Mouse (Mus musculus) embryonic facial prominence, embryonic 10.5 days (tissue): ENCODE measurements around the gene Il6ra. TPM values are rescaled to one million over a fixed set of nuclear protein-coding genes. Genes with fewer than 3 reads are reported as not detected.

Experiments used
- DNase-seq: peaks from one replicate; pipeline ENCODE4 v3.0.0-alpha.2; 2017; ENCODE audit warnings: low spot score
- H3K27ac ChIP-seq: fragments of 300-500 bp; sonication (generic); replicated peaks from 2 replicates; pipeline ENCODE4 v1.5.1; 2016; ENCODE audit warnings: mild to moderate bottlenecking
- H3K27me3 ChIP-seq: fragments of 300-500 bp; sonication (generic); replicated peaks from 2 replicates; pipeline ENCODE4 v1.6.1; 2016; ENCODE audit warnings: low read depth, mild to moderate bottlenecking; ENCODE audit not compliant: poor library complexity, severe bottlenecking
- H3K36me3 ChIP-seq: fragments of 300-500 bp; sonication (generic); replicated peaks from 2 replicates; pipeline ENCODE4 v1.6.1; 2016; ENCODE audit warnings: mild to moderate bottlenecking, moderate library complexity
- H3K4me1 ChIP-seq: fragments of 300-500 bp; sonication (generic); 2 replicates; pipeline ENCODE4 v1.6.1; 2016
- H3K4me3 ChIP-seq: fragments of 300-500 bp; sonication (generic); 2 replicates; pipeline ENCODE4 v1.5.1; 2016; ENCODE audit warnings: mild to moderate bottlenecking, moderate library complexity
- H3K9me3 ChIP-seq: fragments of 300-500 bp; sonication (generic); 2 replicates; pipeline ENCODE4 v1.6.1; 2016; ENCODE audit warnings: mild to moderate bottlenecking
- WGBS: fragments of 180-500 bp; shearing (Covaris S2); methylation state at CpG from one replicate; pipeline ENCODE4 v1.1.7; 2016; 5-methylcytosine and 5-hydroxymethylcytosine counted together
- polyA plus RNA-seq: library from polyadenylated mRNA; unstranded; fragments of >200 nt; fragmentation: Nextera tagmentation; extraction: Ambion mirVana; gene quantifications from 2 replicates; pipeline ENCODE4 v1.2.1, GENCODE M21; 2016

Gene Il6ra
- polyA plus RNA-seq, 1 experiment from 2014 or later: 0.61 TPM

DNA sequence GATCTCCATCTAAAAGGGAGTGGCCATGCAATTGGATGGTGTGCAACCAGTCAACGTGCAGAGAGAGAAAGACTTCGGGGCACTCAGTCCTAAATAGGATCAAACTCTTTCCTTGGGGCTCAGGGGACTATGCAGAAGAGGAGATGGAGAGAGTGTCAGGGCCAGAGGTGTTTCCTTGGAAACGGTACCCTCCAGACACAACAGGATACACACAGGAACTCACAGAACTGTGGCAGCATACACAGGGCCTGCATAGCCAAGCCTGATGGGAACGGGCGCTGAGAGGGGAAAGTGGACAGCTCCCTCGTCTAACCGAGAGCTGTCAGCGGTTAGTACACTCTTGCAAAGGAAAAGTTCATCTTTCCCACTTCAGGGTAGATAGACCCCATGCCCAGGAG lies 13.5 kb downstream of the Il6ra start:
- Histone ChIP-seq H3K36me3 (no peaks in the 10 kb centered on the region), H3K27ac (no peak overlapping the region), H3K4me3 (no peak overlapping the region), H3K9me3 (no peaks in the 10 kb centered on the region), H3K27me3 (no peaks in the 10 kb centered on the region), H3K4me1 (0 out of 2 replicates have a peak, but pooled peaks cover 2% of the 10 kb centered on the region)
- 63% methylated on average over 8 of the region's 8 CpGs for WGBS
- no peak for DNase-seq

DNA sequence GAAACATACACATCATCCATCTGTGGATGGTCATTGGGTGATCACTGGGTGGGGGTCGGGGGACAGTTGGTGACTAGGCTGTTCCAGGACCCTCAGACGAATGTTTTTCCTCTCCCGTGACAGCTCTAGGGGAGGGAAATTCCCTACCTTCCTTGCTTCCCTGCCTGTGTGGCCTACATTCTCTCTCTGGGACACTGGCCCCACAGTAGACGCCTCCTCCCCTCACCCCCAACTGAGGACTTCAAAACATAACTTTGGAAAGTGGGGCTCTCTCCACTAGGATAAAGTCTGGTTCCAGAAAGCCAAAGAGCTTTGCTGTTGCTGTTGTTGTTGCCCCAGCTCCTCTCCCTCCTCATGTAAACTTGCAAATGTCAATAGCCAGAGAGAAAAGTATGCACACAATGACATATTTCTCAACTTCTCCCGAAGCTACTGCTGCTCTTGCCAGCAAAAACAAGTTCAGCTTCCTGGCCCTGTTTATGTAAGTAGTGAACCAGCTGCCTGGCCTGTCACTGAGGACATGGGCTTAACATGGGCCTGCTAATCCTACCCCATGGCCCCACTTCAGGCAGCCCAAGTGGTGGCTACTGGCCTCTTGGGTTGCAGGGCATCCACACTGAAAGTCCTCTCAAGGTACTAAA lies 14.0 kb downstream of the Il6ra start:
- Histone ChIP-seq H3K27ac (no peak overlapping the region), H3K4me3 (no peak overlapping the region), H3K27me3 (no peaks in the 10 kb centered on the region), H3K4me1 (0 out of 2 replicates have a peak, but pooled peaks cover 2% of the 10 kb centered on the region), H3K9me3 (no peaks in the 10 kb centered on the region), H3K36me3 (no peaks in the 10 kb centered on the region)
- DNase-seq: no peak
- 71% methylated on average over 5 of the region's 5 CpGs for WGBS

DNA sequence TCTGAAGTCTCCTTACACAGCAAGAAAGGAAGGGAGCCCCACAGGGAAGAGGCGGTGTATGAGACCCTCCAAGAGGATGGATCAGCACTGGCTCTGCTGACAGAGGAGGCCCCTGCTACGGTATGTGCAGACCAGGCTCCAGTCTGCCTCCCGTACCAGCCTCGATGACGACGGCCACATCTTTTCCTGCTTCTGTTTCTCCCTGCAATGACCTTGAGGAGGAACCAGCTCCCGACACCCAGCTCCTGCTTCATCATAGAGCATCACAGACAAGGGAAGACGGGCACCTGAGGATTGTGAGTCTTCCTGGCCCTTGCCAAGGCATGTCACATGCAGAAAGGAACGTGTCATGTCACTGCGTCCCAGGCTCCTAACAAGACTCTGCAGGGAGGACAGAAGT lies 15.0 kb downstream of the Il6ra start:
- H3K9me3 ChIP-seq: no peaks in the 10 kb centered on the region
- no peaks in the 10 kb centered on the region for H3K27me3 ChIP-seq
- no peak overlapping the region for H3K27ac ChIP-seq
- H3K4me3 ChIP-seq: no peak overlapping the region
- H3K36me3 ChIP-seq: no peaks in the 10 kb centered on the region
- 80% methylated on average over 10 of the region's 10 CpGs for WGBS
- H3K4me1 ChIP-seq: 0 out of 2 replicates have a peak, but pooled peaks cover 2% of the 10 kb centered on the region
- no peak for DNase-seq

DNA sequence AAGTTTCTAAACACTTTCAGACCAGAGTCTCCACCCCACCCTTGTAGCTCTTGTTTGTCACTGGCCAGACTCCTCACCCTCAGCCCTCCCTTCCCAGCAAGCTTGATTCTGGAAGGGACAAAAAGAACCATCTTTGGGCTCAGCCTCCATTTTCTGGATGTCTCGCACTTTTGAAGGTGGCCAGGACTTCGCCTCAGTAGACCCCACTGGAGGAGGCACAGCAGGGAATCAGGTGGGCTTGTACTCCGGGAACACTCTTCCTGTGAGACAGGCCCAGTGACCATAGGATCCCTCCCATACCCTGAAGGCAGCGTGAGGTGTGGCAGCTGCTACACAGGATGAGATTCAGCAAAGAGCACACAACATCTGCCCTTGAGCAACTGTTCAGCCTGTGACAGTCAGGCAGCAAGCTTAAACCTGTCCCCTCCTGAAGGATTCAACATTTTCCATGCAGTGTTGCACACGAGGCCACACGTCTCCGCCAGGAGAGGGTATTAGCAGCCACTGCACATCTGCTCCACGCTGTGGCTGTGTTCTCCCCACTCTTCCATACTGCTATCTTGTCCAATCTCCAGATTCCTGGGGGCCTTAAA lies 15.7 kb downstream of the Il6ra start:
- Histone ChIP-seq H3K36me3 (no peaks in the 10 kb centered on the region), H3K4me1 (0 out of 2 replicates have a peak, but pooled peaks cover 2% of the 10 kb centered on the region), H3K9me3 (no peaks in the 10 kb centered on the region), H3K27ac (no peak overlapping the region), H3K27me3 (no peaks in the 10 kb centered on the region), H3K4me3 (no peak overlapping the region)
- no peak for DNase-seq
- WGBS: 75% methylated on average over 8 of the region's 8 CpGs

DNA sequence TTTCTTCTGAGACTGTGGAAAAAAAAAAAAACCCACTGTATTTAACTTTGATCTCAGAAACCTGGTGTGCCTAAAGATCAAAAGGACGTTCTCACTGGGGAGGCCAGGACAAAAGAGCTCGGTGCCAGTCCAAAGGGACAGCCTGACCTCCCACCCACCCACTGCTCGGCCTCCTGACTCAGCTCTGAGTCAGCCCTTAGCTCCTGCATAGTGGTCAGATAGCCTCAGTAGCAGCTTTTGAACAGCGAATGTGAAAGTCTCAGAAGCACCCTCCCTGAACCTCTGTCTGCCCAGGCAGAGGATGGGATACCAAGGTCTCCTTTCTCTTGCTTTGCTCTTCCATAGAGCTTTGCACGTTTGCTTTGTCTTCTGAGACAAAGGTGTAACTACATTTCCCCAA lies 16.4 kb downstream of the Il6ra start:
- no peaks in the 10 kb centered on the region for H3K27me3 ChIP-seq
- WGBS: 33% methylated on average over 5 of the region's 5 CpGs
- DNase-seq: no peak
- H3K27ac ChIP-seq: no peak overlapping the region
- no peaks in the 10 kb centered on the region for H3K36me3 ChIP-seq
- 0 out of 2 replicates have a peak, but pooled peaks cover 2% of the 10 kb centered on the region for H3K4me1 ChIP-seq
- H3K4me3 ChIP-seq: no peak overlapping the region
- H3K9me3 ChIP-seq: no peaks in the 10 kb centered on the region

DNA sequence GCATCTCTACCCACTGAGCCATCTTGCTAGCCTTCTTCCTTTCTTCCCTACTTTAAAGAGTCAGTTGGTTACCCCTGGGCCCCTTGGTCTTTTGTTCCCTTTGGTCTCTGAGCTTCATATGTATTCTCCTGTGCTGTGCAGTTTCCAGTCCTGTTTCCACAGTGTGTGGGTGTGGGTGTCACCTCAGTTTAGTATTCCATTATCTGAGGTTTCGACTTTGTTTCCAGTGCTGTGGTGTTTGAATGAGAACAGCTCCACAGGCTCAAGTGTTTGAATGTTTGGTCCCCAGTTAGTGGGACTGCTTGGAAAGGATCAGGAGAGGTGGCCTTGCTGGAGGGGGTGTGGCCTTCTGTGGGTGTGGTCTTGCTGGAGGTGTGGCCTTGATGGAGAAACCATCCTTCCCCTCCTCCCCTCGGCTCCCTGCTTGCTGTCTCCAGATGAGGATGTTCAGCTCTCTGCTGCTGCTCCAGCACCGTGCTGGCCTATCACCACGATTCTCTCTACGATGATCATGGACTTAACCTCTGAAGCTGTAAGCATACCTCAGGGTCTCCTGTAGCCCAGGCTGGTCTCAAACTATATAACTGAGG lies 20.4 kb downstream of the Il6ra start:
- no peak overlapping the region for H3K4me3 ChIP-seq
- no peak for DNase-seq
- H3K9me3 ChIP-seq: no peaks in the 10 kb centered on the region
- 86% methylated on average over 5 of the region's 5 CpGs for WGBS
- no peaks in the 10 kb centered on the region for H3K36me3 ChIP-seq
- H3K27me3 ChIP-seq: no peaks in the 10 kb centered on the region
- no peak overlapping the region for H3K27ac ChIP-seq
- H3K4me1 ChIP-seq: 0 out of 2 replicates have a peak, but pooled peaks cover 2% of the 10 kb centered on the region

DNA sequence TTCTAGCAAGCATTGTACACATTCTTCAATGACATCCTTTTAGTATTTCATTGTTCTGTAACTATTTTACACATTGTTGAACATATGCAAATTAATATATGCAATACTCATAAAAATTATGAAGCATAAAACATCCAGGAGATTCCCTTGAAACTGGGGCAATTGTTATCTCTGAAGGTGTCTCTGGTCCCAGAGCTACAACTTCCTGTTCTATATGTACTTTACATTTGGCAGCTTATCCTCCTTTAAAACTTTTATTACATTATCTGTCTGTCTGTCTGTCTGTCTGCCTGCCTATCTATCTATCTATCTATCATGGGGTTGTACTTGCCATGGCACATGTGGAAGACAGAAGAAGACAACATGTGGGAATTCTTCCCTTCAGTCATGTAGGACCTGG lies 21.3 kb downstream of the Il6ra start:
- Histone ChIP-seq H3K9me3 (no peaks in the 10 kb centered on the region), H3K36me3 (no peaks in the 10 kb centered on the region), H3K27me3 (no peaks in the 10 kb centered on the region), H3K4me1 (0 out of 2 replicates have a peak, but pooled peaks cover 2% of the 10 kb centered on the region), H3K27ac (no peak overlapping the region), H3K4me3 (no peak overlapping the region)
- no peak for DNase-seq

DNA sequence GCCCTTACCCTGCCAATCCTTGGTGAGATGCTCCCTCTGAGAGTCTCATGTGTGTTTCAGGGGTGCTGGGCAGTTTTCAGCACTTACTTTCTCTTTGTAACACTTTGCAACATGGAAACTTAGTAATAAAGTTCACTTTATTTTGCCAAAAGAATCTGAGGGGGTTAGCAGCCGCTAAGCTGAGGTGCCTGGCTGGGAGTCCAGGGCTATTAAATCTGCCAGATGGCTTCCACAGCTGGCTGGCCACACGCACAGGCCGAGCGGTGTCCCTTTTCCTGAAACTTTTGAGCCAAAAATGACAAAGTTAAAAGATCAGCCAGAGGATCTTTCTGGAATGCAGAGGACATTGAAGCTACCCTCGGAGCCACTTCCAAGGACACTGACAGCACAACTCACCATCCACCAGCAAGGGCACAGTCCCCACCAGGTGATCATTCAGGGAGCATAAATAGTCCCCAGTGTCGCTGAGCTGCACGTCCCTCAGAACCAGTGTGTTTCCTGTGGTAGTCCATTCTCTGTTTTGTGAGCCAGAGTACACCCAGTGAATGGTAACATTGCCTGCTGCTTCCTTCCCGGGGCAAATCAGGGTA lies 23.1 kb downstream of the Il6ra start:
- no peak overlapping the region for H3K4me3 ChIP-seq

DNA sequence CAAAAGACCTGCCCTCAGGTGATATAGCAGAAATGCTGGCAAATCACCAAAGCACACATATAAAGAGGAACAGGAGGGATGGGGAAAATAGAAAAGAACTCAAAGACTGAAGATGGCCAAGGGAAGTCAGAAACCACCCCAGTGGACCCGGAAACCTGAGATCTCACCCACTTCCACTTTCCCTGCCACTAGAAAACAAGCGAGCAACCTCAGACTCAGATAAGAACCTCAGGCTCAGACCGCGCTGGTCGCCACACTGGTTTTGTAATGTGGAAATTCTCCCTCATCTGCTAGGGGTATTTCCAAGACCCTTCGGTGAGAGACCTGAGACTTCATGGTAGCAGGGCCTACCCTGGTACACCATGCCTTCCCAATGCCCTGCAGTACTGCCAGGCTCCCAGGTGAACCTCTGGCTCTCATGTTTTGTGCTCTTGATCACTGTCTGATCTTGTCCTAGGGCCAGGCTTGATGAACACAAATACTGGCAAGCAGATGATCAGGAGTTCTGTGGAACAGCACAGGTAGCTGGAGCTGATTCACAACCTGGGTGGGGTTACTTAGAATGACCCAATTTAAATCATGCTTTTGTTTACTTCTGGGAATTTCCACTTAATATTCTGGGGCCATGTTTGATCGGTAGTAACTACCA lies 25.3 kb downstream of the Il6ra start:
- 91% methylated on average over 7 of the region's 7 CpGs for WGBS
- Histone ChIP-seq H3K9me3 (no peaks in the 10 kb centered on the region), H3K4me3 (no peak overlapping the region), H3K36me3 (no peaks in the 10 kb centered on the region), H3K27me3 (peaks cover 9% of the 10 kb centered on the region), H3K27ac (no peak overlapping the region), H3K4me1 (no peaks in the 10 kb centered on the region)
- DNase-seq: no peak

More for the DNA sequence above, 23.1 kb downstream of the Il6ra start:
- 78% methylated on average over 8 of the region's 8 CpGs for WGBS
- DNase-seq: no peak
- Histone ChIP-seq H3K27me3 (no peaks in the 10 kb centered on the region), H3K36me3 (no peaks in the 10 kb centered on the region), H3K9me3 (no peaks in the 10 kb centered on the region), H3K4me1 (no peaks in the 10 kb centered on the region), H3K27ac (no peak overlapping the region)

DNA sequence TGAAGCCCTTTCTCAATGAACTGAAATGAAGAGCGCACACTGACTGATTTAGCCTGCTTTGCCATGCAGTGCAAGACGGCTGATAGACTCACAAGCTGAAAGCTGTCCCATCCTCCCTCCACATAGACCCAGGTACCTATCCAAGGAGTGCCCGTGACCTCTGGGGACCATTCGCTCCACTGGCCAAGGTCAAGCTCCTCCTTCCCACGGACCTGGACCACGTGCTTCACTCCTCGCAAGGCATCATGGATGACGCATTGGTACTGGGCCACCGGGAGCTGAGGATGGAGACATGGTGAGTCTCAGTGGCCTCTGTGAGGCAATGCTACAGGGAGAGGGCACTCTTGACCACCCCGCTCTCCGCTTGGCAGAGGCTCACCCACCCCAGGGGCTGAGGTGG lies 27.2 kb downstream of the Il6ra start:
- WGBS: 93% methylated on average over 11 of the region's 11 CpGs
- DNase-seq: no peak
- Histone ChIP-seq H3K4me1 (no peaks in the 10 kb centered on the region), H3K4me3 (no peak overlapping the region), H3K36me3 (no peaks in the 10 kb centered on the region), H3K9me3 (no peaks in the 10 kb centered on the region), H3K27me3 (peaks cover 10% of the 10 kb centered on the region), H3K27ac (no peak overlapping the region)

DNA sequence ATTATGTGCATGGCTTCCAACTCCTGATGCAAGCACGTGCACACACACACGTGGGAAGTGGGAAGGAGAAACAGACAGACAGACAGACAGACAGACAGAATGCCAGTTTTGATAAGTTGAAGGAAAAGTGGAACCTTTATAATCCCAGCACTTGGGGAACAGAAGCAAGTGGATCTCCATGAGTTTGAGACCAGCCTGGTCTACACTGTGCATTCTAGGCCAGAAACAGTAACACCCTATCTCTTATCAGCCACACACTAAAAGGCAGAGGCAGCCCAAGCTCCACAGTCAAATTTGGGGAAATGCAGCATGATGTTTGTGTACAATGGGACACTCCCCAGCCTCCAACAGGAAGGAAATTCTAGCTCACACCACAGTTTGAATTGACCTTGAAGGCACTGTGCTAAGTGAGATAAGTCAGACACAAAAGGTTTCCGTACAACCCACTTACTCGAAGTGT lies 29.4 kb downstream of the Il6ra start:
- H3K36me3 ChIP-seq: no peaks in the 10 kb centered on the region
- no peaks in the 10 kb centered on the region for H3K9me3 ChIP-seq
- no peaks in the 10 kb centered on the region for H3K4me1 ChIP-seq
- DNase-seq: no peak
- H3K4me3 ChIP-seq: no peak overlapping the region
- H3K27me3 ChIP-seq: peaks cover 12% of the 10 kb centered on the region
- 83% methylated on average over 4 of the region's 4 CpGs for WGBS
- no peak overlapping the region for H3K27ac ChIP-seq

DNA sequence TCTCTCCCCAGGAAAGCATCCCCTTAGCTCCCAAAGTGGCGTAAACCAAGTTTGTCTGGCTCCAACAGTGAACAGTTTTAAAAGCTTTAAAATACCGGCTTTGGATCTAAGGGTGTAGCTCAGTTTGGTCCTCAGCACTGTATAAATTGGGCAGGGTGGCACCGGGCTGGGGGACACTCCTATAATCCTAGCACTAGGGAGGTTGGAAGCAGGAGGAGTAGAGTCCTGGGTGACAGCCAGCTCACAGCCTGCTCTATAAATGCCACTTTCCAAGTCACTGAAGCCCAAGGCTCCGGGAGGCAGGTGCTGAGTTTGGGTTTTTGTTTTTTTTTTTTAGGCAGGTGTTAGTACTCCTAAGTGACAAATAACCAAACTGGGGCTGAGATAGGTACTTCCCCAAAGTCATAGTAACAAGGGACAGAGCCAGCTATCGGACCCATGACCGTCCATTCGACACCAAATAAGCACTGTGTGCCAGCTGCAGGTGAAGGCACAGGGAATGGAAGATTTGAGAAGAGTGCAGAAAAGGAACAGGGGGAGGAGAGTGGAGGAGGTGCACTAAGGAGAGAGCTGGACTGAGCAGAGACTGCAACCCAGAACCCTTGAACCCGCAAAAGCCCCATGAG lies 30.3 kb downstream of the Il6ra start:
- no peaks in the 10 kb centered on the region for H3K4me1 ChIP-seq
- no peaks in the 10 kb centered on the region for H3K36me3 ChIP-seq
- H3K27ac ChIP-seq: no peak overlapping the region
- no peaks in the 10 kb centered on the region for H3K9me3 ChIP-seq
- DNase-seq: no peak
- H3K27me3 ChIP-seq: peaks cover 17% of the 10 kb centered on the region
- H3K4me3 ChIP-seq: no peak overlapping the region
- 74% methylated on average over 8 of the region's 8 CpGs for WGBS
